Mouse (Mus musculus) monocyte, adult 5-6 weeks (primary cell): ENCODE data around the gene Aldh1a3. TPM values are rescaled to one million over a fixed set of nuclear protein-coding genes. Genes with fewer than 3 reads are reported as not detected.

Experiments
- ATAC-seq: fragments of 153-309, 156-312 bp; replicated peaks from 2 replicates; pipeline ENCODE4 v1.8.0; 2017; ENCODE audit warnings: mild to moderate bottlenecking; ENCODE audit not compliant: low TSS enrichment, insufficient number of reproducible peaks, severe bottlenecking, poor library complexity, low FRiP score
- total RNA-seq: library from RNA; stranded (forward); fragments of 200-1000, 200-491, 200-594 nt; gene quantifications from 3 replicates; pipeline ENCODE4 v1.2.3, GENCODE M21; 2017

The Aldh1a3 gene
- total RNA-seq, 1 experiment from 2014 or later: 1.2 TPM

DNA sequence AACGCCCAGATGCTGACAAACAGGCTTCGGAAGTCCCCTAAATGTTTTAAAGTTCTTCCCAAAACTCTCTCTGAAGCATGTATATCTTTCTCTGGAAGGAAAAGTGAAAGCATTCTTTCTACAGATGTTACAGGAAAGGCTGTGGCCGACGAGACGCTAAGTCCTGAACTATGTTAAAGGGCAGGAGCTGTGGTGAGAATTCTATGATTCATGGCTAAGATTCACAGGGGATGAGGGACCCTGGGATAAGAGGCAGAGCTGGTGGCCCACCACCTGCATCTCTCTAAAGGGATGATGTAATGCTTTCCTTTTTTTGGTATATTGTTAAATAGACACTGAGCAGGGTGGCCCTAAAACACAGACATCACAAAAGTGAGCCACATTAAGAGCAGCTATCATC is 84.0 kb downstream of the Aldh1a3 start:
- no peak for ATAC-seq

DNA sequence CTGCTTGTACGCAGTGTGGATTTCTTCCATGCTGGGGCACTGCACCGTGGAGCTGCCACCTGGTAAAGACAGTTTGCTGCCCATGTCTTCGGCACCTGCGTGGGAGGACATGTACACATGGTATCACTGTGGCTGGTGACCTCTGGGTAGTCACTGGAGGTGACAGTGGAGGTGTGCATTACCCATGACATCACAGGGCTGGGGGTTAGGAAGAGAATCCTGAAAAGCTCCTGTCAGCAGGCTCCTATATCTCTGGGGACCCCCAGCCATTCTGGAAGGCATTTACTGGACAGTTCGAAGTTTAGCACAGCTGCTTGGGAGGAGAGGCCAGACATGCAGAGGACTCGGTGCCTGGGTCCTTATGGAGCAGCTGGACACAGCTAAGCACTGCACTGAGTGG is 84.5 kb downstream of the Aldh1a3 start:
- no peak for ATAC-seq

DNA sequence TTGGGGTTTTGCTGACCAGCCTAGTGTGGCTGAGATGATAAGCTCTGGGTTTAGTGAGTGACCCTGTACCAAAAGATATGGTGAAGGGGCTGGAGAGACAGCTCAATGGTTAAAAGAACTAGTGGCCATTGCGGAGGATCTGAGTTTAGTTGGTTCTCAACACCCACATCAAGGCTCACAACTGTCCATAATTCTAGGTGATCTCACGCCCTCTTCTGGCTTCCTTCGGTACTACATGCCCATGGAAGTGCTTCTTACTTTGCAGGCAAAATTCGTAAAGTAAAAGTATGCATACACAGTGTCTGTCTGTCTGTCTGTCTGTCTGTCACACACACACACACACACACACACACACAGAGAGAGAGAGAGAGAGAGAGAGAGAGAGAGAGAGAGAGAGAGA is 85.0 kb downstream of the Aldh1a3 start:
- 0 out of 2 replicates have a peak, but pooled peaks have one; percentile 50 for ATAC-seq

Other genes with a start within 250 kb of the Aldh1a3 start
- gene Gm10974, start 61.6 kb downstream of the Aldh1a3 start, total RNA-seq: not detected in 3 replicates
- gene Lrrk1, start 39.2 kb downstream of the Aldh1a3 start, total RNA-seq: 30.2 to 96.4 TPM (median 40.2 TPM) in 3 replicates